ENCODE assay signal across 9 mouse cellular contexts in the genomic region with DNA sequence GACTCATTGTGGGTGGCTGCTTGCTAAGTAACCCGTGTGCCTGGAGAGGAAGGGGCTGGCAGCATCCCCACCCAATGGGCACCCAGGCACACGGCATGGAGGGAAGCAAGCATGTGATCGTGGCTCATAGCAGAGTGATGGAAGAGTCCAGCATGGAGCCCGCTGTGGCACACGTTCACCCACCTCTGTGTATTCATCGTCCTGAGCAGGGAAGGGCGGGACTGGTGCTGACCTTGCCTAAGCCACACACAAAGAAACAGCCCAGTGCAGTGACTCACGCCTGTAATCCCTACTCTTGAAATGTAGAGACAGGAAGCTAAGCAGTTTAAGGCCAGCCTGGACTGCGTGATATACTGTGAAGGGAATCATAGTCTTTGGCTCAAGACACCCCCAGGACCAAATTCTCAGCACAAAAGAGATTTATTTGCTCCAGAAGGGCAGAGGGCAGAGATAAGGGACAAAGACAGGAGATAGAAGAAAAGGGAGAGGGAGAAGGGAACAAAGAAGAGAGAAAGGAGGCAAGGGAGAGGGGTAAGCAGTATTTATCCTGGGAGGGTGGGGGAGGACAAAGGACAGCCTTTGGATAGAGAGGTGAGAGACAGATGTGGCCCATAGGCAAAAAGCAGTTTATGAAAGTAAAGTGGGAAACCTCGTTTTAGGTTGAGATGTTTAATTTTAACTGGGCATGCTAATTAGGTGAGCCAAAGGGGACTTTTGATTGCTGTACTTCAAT.
DNase-seq lines count a peak whose midpoint lies in the region; ATAC-seq and TF ChIP-seq lines count a peak whose summit lies in the region.
"Had no signal": no experiment of that assay in that cellular context is flagged by ENCODE, and none has a peak within 500 bp of the region (broad histone marks: within the 10 kb centered on the region; RNA-seq: fewer than 3 reads in every experiment).

No protein-coding gene starts in this region.

- no peak for TF ChIP-seq RAD21 in MEL (IDR thresholded peaks at IDR 0.05; ENCODE audit: low read depth, low read length)

- no peak overlapping the region for H3K9ac ChIP-seq in heart, embryonic 11.5 days (ENCODE audit: low read depth, low read length)
- peak overlapping the region; percentile 66 for H3K9ac ChIP-seq in MEL (ENCODE audit: control insufficient read depth, low read depth, low read length, poor library complexity, severe bottlenecking)
- H3K9ac ChIP-seq: limb, embryonic 15.5 days had no signal

- TF ChIP-seq POLR2A in MEL (IDR thresholded peaks at IDR 0.05; ENCODE audit: control insufficient read depth in 1 of 2, insufficient read depth in 1 of 2, low read depth in 1 of 2, low read length in 2 of 2, poor library complexity in 1 of 2), result no peak

- peak; percentile 56; the same call in 1 of the 2 replicates for ATAC-seq in heart, embryonic 11.5 days (replicated peaks; ENCODE audit: insufficient number of reproducible peaks, low FRiP score, low TSS enrichment)

- intact Hi-C loops in heart, postnatal 14 days (cut with DNase I), result no loop called here

- peaks cover 40% of the 10 kb centered on the region for H3K4me1 ChIP-seq in heart, embryonic 11.5 days (ENCODE audit: control insufficient read depth, insufficient read depth, low read length)
- H3K4me1 ChIP-seq in MEL (ENCODE audit: control insufficient read depth in 1 of 2, insufficient read depth in 2 of 2, low read length in 2 of 2), result peaks cover 21 to 34% of the 10 kb centered on the region in 2 experiments
- H3K4me1 ChIP-seq in erythroblast, embryonic 14.5 days (ENCODE audit: control insufficient read depth), result peaks cover 38% of the 10 kb centered on the region

- no peak overlapping the region for H3K4me2 ChIP-seq in heart, embryonic 11.5 days
- H3K4me2 ChIP-seq: limb, embryonic 15.5 days had no signal

- H3K4me3 ChIP-seq in heart, embryonic 11.5 days (ENCODE audit: low read depth, low read length), result no peak overlapping the region
- H3K4me3 ChIP-seq in MEL (ENCODE audit: control insufficient read depth in 1 of 2, insufficient read depth in 1 of 2, low read depth in 2 of 2, low read length in 2 of 2), result peak overlapping the region; percentile 30 to 44
- H3K4me3 ChIP-seq in erythroblast, embryonic 14.5 days (replicated peaks), result peak overlapping the region; percentile 38
- H3K4me3 ChIP-seq: limb, embryonic 15.5 days had no signal

- H3K9me3 ChIP-seq in heart, embryonic 11.5 days (replicated peaks; ENCODE audit: control insufficient read depth, low read length), result no peaks in the 10 kb centered on the region
- H3K9me3 ChIP-seq in MEL (replicated peaks; ENCODE audit: insufficient read depth, low read length), result no peaks in the 10 kb centered on the region
- no peaks in the 10 kb centered on the region for H3K9me3 ChIP-seq in erythroblast, embryonic 14.5 days (ENCODE audit: control insufficient read depth, low read length)
- H3K9me3 ChIP-seq: limb, embryonic 15.5 days had no signal

- no peak for DNase-seq in heart, postnatal 14 days
- peak; percentile 86 for DNase-seq in MEL (ENCODE audit: low read depth, low spot score)
- DNase-seq in lung, postnatal 10 days, result peak; percentile 31
- no peak for DNase-seq in thymus, postnatal 10 days (ENCODE audit: low spot score in 2 of 2)
- DNase-seq in right cerebral cortex, postnatal 4 days, result no peak
- DNase-seq in thymus, postnatal 14 days, result no peak

- H3K79me2 ChIP-seq in MEL (ENCODE audit: control insufficient read depth, insufficient read depth, low read length, poor library complexity), result no peaks in the 10 kb centered on the region; the same call in 1 of the 2 replicates

- no peak for TF ChIP-seq EP300 in MEL (IDR thresholded peaks at IDR 0.05; ENCODE audit: low read depth in 1 of 2, low read length in 2 of 2)

- no peaks in the 10 kb centered on the region for H3K36me3 ChIP-seq in heart, embryonic 11.5 days (ENCODE audit: control insufficient read depth, insufficient read depth, low read length)
- H3K36me3 ChIP-seq in MEL (ENCODE audit: control insufficient read depth in 1 of 2, insufficient read depth in 2 of 2, low read length in 2 of 2), result peaks cover 0 to 30% of the 10 kb centered on the region in 2 experiments; a peak in 2 of 4 replicates
- no peaks in the 10 kb centered on the region for H3K36me3 ChIP-seq in erythroblast, embryonic 14.5 days (ENCODE audit: control insufficient read depth)
- H3K36me3 ChIP-seq: limb, embryonic 15.5 days had no signal

- WGBS in heart, embryonic 11.5 days (ENCODE audit: insufficient replicate concordance), result 24% methylated on average over 10 of the region's 10 CpGs

- TF ChIP-seq CTCF in MEL (IDR thresholded peaks at IDR 0.05 in 2 of 3, conservative IDR thresholded peaks at IDR 0.05 in 1 of 3; ENCODE audit: control insufficient read depth in 1 of 3, insufficient read depth in 1 of 3, low read depth in 2 of 3, low read length in 3 of 3, poor library complexity in 1 of 3, severe bottlenecking in 1 of 3), result no peak

- peak overlapping the region; percentile 72 for H3K27ac ChIP-seq in heart, embryonic 11.5 days (ENCODE audit: low read depth, low read length)
- peak overlapping the region; percentile 90 for H3K27ac ChIP-seq in MEL (ENCODE audit: control insufficient read depth, low read depth, low read length)
- H3K27ac ChIP-seq: limb, embryonic 15.5 days had no signal

- no peaks in the 10 kb centered on the region for H3K27me3 ChIP-seq in heart, embryonic 11.5 days (ENCODE audit: control insufficient read depth, insufficient read depth, low read length)
- H3K27me3 ChIP-seq in MEL (ENCODE audit: control insufficient read depth in 1 of 2, insufficient read depth in 2 of 2, low read length in 2 of 2), result no peaks in the 10 kb centered on the region
- no peaks in the 10 kb centered on the region for H3K27me3 ChIP-seq in erythroblast, embryonic 14.5 days (ENCODE audit: control insufficient read depth)
- H3K27me3 ChIP-seq: limb, embryonic 15.5 days had no signal

TF ChIP-seq in MEL, 35 proteins besides CTCF, POLR2A, EP300 and RAD21 (continues in another document):
- no peak for TF ChIP-seq SMC3 (IDR thresholded peaks at IDR 0.05; ENCODE audit: low read depth, low read length)
- TF ChIP-seq MAZ (IDR thresholded peaks at IDR 0.05; ENCODE audit: low read depth, low read length), result peak; percentile 71; the same call in 1 of the 2 replicates
- TF ChIP-seq GABPA (IDR thresholded peaks at IDR 0.05; ENCODE audit: low read depth, low read length), result peak; percentile 51; the same call in 1 of the 2 replicates
- TF ChIP-seq TAL1 (IDR thresholded peaks at IDR 0.05; ENCODE audit: low read length), result no peak
- TF ChIP-seq ZC3H11A (IDR thresholded peaks at IDR 0.05; ENCODE audit: low read depth, low read length), result no peak; the same call in 1 of the 2 replicates
- no peak for TF ChIP-seq MEF2A (IDR thresholded peaks at IDR 0.05; ENCODE audit: extremely low read depth, insufficient replicate concordance, low read depth, low read length, poor library complexity, severe bottlenecking)
- TF ChIP-seq RCOR1 (IDR thresholded peaks at IDR 0.05; ENCODE audit: low read depth, low read length), result no peak; the same call in 1 of the 2 replicates
- no peak for TF ChIP-seq NRF1 (IDR thresholded peaks at IDR 0.05; ENCODE audit: insufficient read depth, low read depth, low read length, poor library complexity, severe bottlenecking)
- TF ChIP-seq POLR2AphosphoS2 (IDR thresholded peaks at IDR 0.05; ENCODE audit: low read length), result no peak
- no peak for TF ChIP-seq MYB (IDR thresholded peaks at IDR 0.05; ENCODE audit: low read depth, low read length)
- TF ChIP-seq USF2 (IDR thresholded peaks at IDR 0.05; ENCODE audit: borderline replicate concordance in 1 of 2, insufficient read depth in 1 of 2, low read depth in 1 of 2, low read length in 2 of 2), result no peak
- peak; percentile 4; the same call in 1 of the 2 replicates for TF ChIP-seq JUND (IDR thresholded peaks at IDR 0.05; ENCODE audit: low read depth, low read length)
- peak; percentile 68; the same call in 1 of the 2 replicates for TF ChIP-seq ZMIZ1 (IDR thresholded peaks at IDR 0.05; ENCODE audit: low read depth, low read length)
- TF ChIP-seq HCFC1 (IDR thresholded peaks at IDR 0.05; ENCODE audit: low read depth, low read length), result 0 out of 2 replicates have a peak, but pooled peaks have one; percentile 35
- no peak for TF ChIP-seq ZKSCAN1 (IDR thresholded peaks at IDR 0.05; ENCODE audit: low read depth, low read length)
- no peak for TF ChIP-seq ZNF384 (IDR thresholded peaks at IDR 0.05; ENCODE audit: low read depth, low read length)
- TF ChIP-seq ETS1 (IDR thresholded peaks at IDR 0.05; ENCODE audit: low read depth, low read length), result no peak
- no peak for TF ChIP-seq ELF1 (IDR thresholded peaks at IDR 0.05; ENCODE audit: low read depth, low read length)
- no peak for TF ChIP-seq E2F4 (IDR thresholded peaks at IDR 0.05; ENCODE audit: borderline replicate concordance, low read depth, low read length)
- TF ChIP-seq BHLHE40 (IDR thresholded peaks at IDR 0.05; ENCODE audit: borderline replicate concordance, low read depth, low read length), result no peak
- TF ChIP-seq MAX (IDR thresholded peaks at IDR 0.05; ENCODE audit: low read length), result peak; percentile 62; the same call in 1 of the 2 replicates
- TF ChIP-seq USF1 (IDR thresholded peaks at IDR 0.05; ENCODE audit: low read depth, low read length), result peak; percentile 5; the same call in 1 of the 2 replicates
- 0 out of 2 replicates have a peak, but pooled peaks have one; percentile 36 for TF ChIP-seq TBP (IDR thresholded peaks at IDR 0.05; ENCODE audit: low read depth, low read length)
- peak; percentile 72; the same call in 1 of the 2 replicates for TF ChIP-seq MYC (IDR thresholded peaks at IDR 0.05; ENCODE audit: low read depth, low read length)
- TF ChIP-seq TCF12 (IDR thresholded peaks at IDR 0.05; ENCODE audit: low read depth, low read length), result no peak
- 0 out of 2 replicates have a peak, but pooled peaks have one; percentile 59 for TF ChIP-seq POLR2AphosphoS5 (IDR thresholded peaks at IDR 0.05; ENCODE audit: borderline replicate concordance, low read depth, low read length)
- peak; percentile 58 for TF ChIP-seq NELFE (IDR thresholded peaks at IDR 0.05; ENCODE audit: low read depth, low read length)
- no peak for TF ChIP-seq KAT2A (conservative IDR thresholded peaks at IDR 0.05; ENCODE audit: low read depth, low read length)
- TF ChIP-seq UBTF (IDR thresholded peaks at IDR 0.05; ENCODE audit: borderline replicate concordance, insufficient read depth, low read depth, low read length), result no peak
- TF ChIP-seq MXI1 (IDR thresholded peaks at IDR 0.05; ENCODE audit: low read depth, low read length), result no peak; the same call in 1 of the 2 replicates
- TF ChIP-seq SIN3A (IDR thresholded peaks at IDR 0.05; ENCODE audit: low read length), result peak; percentile 45
- no peak; the same call in 1 of the 2 replicates for TF ChIP-seq CHD1 (IDR thresholded peaks at IDR 0.05; ENCODE audit: low read depth, low read length)
- TF ChIP-seq CHD2 (IDR thresholded peaks at IDR 0.05; ENCODE audit: low read length), result no peak

Comparison
In these comparisons a context has a peak if more than half of its experiments do, and no peak if none do; other contexts are left out.
1. DNase-seq: peak in MEL (single experiment) and lung, postnatal 10 days (single experiment); none in heart, postnatal 14 days (0 of 2), thymus, postnatal 10 days (0 of 2), right cerebral cortex, postnatal 4 days (single experiment) and thymus, postnatal 14 days (single experiment).